Mouse (Mus musculus) kidney, adult 11 months (tissue): ENCODE data around the gene Bad.
"Not testable (repeated sequence)": the region's sequence is repeated elsewhere in the genome, so short reads cannot be mapped to it uniquely, and the experiment has no call there.

Source experiments
- DNase-seq: peaks from one replicate; pipeline ENCODE4 v3.0.0; 2022

The Bad gene

DNA sequence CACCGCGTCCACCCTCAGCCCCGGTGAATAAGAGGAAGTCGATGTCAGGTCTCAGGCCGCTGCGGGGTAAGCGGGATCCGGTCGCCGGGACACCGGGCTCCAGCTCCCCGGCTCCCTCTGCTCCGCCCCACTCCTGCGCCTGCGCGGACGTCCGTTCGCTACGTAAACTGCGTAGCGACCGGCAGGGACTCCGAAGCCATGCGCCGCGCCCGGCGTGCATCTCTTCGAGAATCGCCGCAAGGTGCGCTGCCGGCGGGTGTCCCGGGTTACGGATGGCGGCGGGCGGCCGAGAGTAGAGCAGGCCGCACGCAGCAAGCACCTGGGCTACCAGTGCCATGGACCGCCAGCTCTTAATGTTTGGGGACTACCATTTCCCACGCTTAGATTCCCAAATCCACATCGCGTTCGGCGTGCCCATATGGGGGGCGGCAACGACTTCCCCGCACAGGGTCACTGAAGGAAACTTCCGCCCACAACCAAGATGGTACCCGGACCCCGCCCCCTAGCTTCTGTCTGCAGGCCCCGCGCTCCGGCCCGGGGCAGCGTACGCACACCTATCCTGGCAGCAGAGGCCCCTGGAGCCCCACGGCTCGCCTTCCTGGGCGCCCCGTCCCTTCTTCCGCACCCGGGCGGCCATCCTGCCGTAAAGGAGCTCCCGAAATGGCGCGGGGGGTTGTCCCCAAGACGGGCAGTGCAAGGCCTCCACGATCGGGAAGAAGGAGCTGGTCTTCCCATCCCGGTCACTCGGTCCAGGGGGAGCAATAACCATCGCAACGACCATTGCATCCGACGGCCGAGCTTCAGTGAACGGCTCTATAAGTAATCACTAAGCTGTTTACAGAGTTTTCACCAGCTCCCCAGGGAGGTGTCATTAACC lies at the start of gene Bad:
TSS of gene Bad (plus strand) at position 490 of the 877 bp plus-strand sequence.
- peak; percentile 90 for DNase-seq

DNA sequence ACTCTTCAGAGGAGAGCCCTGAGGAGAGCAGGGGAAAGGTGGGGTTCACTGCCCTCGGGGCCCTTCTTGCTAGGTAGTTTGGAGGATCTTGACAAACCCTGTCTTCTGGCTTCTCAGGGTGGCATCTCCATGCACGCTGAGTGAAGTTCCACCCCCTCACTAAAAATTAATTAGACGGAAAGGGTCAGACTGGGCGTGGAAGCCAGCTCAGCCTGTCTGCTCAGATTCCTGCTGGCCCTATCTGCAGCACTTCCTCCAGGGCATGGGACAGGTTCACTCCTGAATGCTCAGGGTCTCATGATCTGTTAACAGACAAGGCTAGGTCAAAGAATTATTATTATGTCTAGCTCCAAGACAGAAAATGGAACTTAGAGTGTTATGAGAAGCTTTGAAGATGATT lies 49.1 kb upstream of the Bad start:
- peak; percentile 44 for DNase-seq

GRCm38 (mm10) chr19:6893731-6894451 lies 47.8 kb upstream of the Bad start:
- no peak for DNase-seq

DNA sequence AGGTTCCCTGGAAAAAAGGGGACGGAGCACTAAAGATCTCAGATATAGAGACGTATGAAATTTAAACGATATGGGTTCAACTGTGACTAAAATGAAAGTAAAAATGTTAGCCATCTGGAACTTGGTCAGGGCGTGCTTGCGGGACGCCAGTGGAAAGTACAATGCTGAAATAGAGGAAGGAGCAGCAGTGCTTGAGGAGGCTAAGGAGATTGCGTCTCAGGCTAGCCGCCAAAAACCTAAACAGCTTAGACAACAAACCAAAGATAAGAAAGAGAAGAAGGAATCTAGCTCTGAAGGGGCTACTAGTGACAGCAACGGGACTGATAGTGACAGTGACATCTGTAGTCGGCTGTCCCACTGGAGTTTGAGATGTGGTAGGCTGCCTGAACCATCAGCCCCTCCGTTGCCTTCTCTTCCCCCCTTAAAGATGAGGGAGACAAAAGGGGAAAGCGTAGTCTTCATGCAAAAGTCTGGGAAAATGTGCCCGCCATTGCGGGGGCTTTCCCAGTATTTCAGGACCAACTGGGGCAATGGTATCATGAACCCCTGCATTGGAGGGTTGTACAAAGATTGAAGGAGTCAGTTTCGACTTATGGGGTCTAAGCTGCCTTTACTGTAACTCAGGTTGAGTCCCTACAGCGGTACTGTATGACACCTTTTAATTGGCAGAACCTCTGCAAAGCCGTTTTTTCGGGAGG lies 45.9 kb upstream of the Bad start:
- not testable (repeated sequence) for DNase-seq

DNA sequence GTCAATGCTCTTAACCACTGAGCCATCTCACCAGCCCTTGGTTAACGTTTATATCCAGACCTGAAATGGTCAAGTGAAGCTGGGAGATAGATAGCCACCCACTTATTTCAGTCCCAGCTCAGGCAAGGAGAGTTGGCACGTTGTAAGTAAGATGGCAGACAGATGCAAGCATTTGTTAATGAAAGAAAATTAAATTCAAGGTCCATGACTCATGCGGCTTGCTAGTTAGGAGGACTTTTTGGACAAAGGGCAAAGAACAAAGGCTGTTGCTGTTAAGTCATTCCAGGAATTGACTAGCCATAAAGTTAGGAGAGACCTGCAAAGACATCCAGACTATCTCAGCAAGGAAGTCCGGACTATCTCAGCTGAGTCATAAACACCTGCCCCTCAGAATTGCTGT lies 42.0 kb upstream of the Bad start:
- DNase-seq, result peak; percentile 66

GRCm38 (mm10) chr19:6903031-6903430 lies 38.6 kb upstream of the Bad start:
- DNase-seq, result peak; percentile 73

- peak; percentile 93 for DNase-seq
Measured at GRCm38 (mm10) chr19:6904846-6905245, 36.8 kb upstream of the Bad start.

DNA sequence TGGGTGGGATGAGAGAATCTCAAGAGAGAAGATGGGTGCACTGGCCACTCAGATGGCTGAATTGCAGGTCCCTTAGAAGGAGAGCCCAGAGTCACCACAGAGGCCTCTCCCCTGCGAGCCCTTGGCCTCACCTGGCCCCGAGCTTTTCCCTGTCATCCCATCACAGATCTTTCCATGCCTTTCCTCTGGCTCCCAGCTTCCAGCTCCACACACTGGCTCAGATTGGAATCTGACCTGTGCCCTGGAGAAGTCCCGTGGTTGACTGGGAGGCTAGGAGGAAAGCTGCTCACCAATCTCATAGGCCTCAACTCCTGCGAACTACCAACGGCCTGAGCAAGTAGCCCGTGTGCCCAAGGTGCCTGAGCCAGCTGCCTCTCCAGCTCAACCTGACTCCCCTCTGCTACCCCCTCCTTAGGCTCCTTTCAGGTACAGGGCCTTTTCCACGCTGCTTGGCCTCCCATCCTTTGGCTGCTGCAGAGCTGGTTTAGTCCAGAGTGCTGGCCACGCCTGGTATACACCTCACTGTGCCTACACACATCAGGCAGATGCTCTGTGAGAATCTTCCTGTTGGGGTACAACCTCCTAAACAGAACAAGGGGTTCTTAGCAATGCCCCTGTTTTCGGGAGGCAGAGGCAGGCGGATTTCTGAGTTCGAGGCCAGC lies 36.0 kb upstream of the Bad start:
- DNase-seq, result peak; percentile 52

DNA sequence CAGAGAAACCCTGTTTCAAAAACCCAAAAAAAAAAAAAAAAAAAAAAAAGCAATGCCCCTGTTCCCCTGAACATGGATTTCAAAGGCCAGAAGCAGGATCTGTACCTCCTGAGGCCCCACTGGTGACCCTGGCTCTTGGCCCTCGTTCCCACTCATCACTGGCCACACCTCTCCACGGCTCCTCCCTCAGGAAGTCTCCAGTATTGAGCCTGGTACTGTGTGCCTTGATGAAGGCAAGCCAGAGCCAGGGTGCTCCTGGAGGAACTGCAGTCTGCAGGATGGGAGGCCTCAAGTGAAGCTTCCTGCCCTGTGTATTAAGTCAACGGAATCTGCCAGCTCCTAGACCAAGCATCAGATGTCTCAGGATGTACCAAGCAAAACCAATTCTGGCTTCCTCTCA lies 35.5 kb upstream of the Bad start:
- peak; percentile 62 for DNase-seq

DNA sequence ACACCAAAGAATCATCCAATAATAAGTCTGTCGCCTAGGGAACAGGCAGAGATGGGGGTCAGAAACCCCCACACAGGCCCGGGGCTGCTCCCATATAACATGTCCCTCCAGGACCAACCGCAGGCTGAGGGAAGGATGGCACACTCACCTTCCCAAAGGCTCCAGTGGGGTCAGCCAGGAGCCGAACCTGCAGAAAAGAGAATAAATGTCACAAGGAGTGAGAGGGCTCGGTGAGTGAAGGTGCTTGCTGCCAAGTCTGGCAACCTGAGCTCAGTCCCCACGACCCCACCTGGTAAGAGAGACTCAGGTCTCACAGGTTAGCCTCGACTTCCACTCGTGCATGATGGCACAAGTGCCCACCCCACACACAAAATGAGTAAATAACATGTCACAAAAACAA lies 34.6 kb upstream of the Bad start:
- DNase-seq, result peak; percentile 30

DNA sequence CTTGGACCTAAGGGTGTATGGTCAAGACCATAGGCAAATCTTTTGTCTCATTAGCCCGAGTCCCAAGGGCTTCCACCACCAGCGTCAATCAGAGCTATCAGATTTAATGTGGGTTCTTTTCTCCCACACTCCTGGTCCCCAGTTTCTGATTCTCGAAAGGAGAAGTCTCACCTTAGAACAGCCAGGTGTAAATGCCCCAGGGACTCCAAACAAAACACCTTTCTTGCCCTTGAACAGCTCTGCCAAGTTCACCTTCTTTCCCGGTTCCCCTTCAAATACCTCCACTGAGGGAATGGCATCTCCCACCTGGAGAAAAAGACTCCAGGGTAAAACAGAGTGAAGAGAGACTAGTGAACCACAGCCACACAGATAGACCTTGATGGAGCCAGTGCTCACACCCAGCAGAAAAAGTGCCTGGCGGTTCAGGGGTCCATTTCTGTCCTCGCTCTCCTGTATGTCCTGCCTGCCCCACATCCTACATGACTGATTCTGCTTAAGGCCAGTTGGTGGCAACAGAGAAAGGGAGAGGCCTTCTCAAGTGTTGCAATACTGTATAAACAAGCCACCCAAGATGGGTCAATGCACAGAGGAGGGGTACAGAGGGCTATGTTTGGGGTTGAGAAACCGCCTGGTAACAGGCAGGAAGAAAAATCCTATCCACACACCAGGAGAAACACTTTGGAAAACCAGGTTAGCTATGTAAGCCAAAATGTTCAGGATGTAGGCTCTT lies 33.7 kb upstream of the Bad start:
- DNase-seq, result peak; percentile 54

GRCm38 (mm10) chr19:6909021-6909420 lies 32.6 kb upstream of the Bad start:
- DNase-seq, result peak; percentile 36

GRCm38 (mm10) chr19:6909507-6910289 lies 32.0 kb upstream of the Bad start, which contains the start of the genes Trmt112 and Prdx5:
Trmt112 (plus strand) TSS chr19:6909698.
Prdx5 (minus strand) TSS chr19:6910106.
- peak; percentile 93 for DNase-seq

DNA sequence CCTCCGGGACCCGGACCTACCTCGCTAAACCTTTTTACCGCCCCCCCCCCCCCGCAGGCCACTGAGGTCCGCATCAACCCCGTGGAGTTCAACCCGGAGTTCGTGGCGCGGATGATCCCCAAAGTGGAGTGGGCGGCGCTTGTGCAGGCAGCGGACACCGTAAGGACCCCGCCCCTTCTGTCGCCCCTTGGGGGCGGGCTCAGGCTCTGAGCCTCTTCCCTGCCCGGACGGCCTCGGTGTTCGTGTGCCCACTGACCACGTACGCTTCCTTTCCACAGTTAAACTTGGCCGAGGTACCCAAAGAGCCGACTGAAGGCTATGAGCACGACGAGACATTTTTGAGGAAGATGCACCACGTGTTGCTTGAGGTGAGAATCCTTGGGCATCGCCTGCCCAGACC lies 31.4 kb upstream of the Bad start:
- not testable (repeated sequence) for DNase-seq

- DNase-seq, result no peak
Measured at GRCm38 (mm10) chr19:6911101-6912074, 30.3 kb upstream of the Bad start.

- no peak for DNase-seq
Measured at GRCm38 (mm10) chr19:6912205-6912970, 29.3 kb upstream of the Bad start.

DNA sequence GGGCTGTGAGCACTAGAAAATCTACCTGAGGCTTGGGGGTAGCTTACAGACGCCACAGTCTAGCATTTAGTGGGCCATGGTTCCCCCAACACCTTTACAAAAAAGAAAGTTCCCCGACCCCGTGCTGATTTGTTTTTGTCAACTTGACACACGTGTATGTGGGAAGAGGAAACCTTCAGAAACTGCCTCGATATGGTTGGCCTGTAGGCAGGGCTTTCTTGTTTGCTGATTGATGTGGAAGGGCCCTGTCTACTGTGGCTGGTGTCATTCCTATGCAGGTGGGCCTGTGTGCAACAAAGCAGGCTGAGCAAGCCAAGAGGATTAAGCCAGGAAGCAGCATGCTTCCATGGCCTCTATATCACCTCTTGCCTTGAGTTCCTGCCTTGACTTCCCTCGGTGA lies 28.6 kb upstream of the Bad start:
- no peak for DNase-seq

DNA sequence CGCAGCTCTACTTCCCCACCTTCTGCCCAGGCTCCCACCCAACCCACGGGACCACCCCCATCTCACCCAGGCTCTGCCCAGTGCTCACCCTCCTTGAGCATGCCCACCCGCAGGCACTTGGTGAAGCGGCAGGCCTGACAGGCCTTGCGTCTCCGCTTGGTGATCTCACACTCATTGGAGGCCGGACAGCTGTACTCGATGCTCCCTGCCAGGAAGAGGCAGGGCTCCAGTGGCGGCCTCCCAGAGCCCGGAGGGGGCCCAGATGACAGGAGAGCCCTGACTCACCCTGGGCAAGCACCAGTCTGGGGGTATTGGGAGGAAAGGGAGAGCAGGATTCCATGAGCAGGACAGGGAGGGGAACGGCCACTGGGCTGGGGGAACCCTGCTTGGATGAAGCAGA lies 27.7 kb upstream of the Bad start:
- no peak for DNase-seq

DNA sequence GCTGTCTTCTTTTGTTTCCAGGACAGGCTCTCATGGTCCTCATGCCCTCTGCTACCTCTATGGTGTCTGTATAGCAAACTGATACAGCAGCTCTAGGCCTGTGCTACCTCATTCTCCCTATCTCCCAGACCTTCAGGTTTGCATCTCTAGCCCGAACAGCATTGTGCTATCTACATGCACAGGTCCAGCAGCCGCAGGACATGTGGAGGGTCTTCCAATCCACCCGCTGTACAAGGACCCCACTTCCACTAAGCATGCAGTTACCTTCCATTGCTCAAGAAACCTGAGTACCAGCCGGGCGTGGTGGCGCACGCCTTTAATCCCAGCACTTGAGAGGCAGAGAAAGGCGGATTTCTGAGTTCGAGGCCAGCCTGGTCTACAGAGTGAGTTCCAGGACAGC lies 27.1 kb upstream of the Bad start:
- no peak for DNase-seq
